Mouse (Mus musculus): ENCODE measurements around the gene 8030411F24Rik.
"Not testable (repeated sequence)": the region's sequence is repeated elsewhere in the genome, so short reads cannot be mapped to it uniquely, and the experiment has no call there.

The 8030411F24Rik gene

GRCm38 (mm10) chr2:148781709-148782108, at the start of gene 8030411F24Rik:
Gene 8030411F24Rik, plus strand, starts transcription at chr2:148782009.
- DNase-seq (ENCODE audit: low spot score) = no peak

- peak; percentile 82 for DNase-seq (ENCODE audit: low spot score)
Observed at GRCm38 (mm10) chr2:148732327-148733000, 49.3 kb upstream of the 8030411F24Rik start, which contains the start of gene Napb. Gene Napb, minus strand, starts transcription at chr2:148732467.

GRCm38 (mm10) chr2:148743001-148743400, 38.8 kb upstream of the 8030411F24Rik start:
- no peak for DNase-seq (ENCODE audit: low spot score)

- DNase-seq (ENCODE audit: low spot score) = no peak
Observed at GRCm38 (mm10) chr2:148743846-148744407, 37.9 kb upstream of the 8030411F24Rik start.

- DNase-seq (ENCODE audit: low spot score) = no peak
Observed at GRCm38 (mm10) chr2:148750058-148750457, 31.8 kb upstream of the 8030411F24Rik start, which contains the start of gene Cstl1. Gene Cstl1, plus strand, starts transcription at chr2:148750358.

- peak; percentile 52 for DNase-seq (ENCODE audit: low spot score)
Observed at GRCm38 (mm10) chr2:148751893-148752813, 29.7 kb upstream of the 8030411F24Rik start.

- DNase-seq (ENCODE audit: low spot score) = no peak
Observed at GRCm38 (mm10) chr2:148754310-148754846, 27.4 kb upstream of the 8030411F24Rik start.

GRCm38 (mm10) chr2:148763648-148764388, 18.0 kb upstream of the 8030411F24Rik start:
- no peak for DNase-seq (ENCODE audit: low spot score)

- DNase-seq (ENCODE audit: low spot score) = not testable (repeated sequence)
Observed at GRCm38 (mm10) chr2:148771397-148771796, 10.4 kb upstream of the 8030411F24Rik start, which contains the start of gene Cst11. Gene Cst11, minus strand, starts transcription at chr2:148771497.

- DNase-seq (ENCODE audit: low spot score) = no peak
Observed at GRCm38 (mm10) chr2:148789142-148789541, 7.3 kb downstream of the 8030411F24Rik start, which contains the start of gene Cst12. Gene Cst12, plus strand, starts transcription at chr2:148789361.

GRCm38 (mm10) chr2:148798485-148798884, 16.7 kb downstream of the 8030411F24Rik start, which contains the start of gene Cst8:
Gene Cst8, plus strand, starts transcription at chr2:148798785.
- DNase-seq (ENCODE audit: low spot score) = no peak

- DNase-seq (ENCODE audit: low spot score) = no peak
Observed at GRCm38 (mm10) chr2:148801491-148801921, 19.7 kb downstream of the 8030411F24Rik start.

- no peak for DNase-seq (ENCODE audit: low spot score)
Observed at GRCm38 (mm10) chr2:148806696-148807095, 24.9 kb downstream of the 8030411F24Rik start.

- DNase-seq (ENCODE audit: low spot score) = no peak
Observed at GRCm38 (mm10) chr2:148819909-148820308, 38.1 kb downstream of the 8030411F24Rik start, which contains the start of gene Cst13. Gene Cst13, plus strand, starts transcription at chr2:148820081.

GRCm38 (mm10) chr2:148825986-148826385, 44.2 kb downstream of the 8030411F24Rik start:
- no peak for DNase-seq (ENCODE audit: low spot score)

GRCm38 (mm10) chr2:148834912-148835311, 53.1 kb downstream of the 8030411F24Rik start, which contains the start of gene Cst9:
Gene Cst9, plus strand, starts transcription at chr2:148835147.
- DNase-seq (ENCODE audit: low spot score) = no peak
